Mouse (Mus musculus): Measurements from ENCODE around the gene Sp6.

Gene Sp6

GRCm38 (mm10) chr11:97065538-97066295 is 52.5 kb downstream of the Sp6 start:
- DNase-seq, result no peak

- no peak for DNase-seq
Measured at GRCm38 (mm10) chr11:97066656-97067360, 53.6 kb downstream of the Sp6 start.

GRCm38 (mm10) chr11:97069333-97069732 is 56.1 kb downstream of the Sp6 start:
- no peak for DNase-seq

GRCm38 (mm10) chr11:97069770-97070169 is 56.6 kb downstream of the Sp6 start:
- DNase-seq, result no peak

- no peak for DNase-seq
Measured at GRCm38 (mm10) chr11:97071129-97071528, 57.9 kb downstream of the Sp6 start.

- peak in 1 of 2 experiments; percentile 52 for DNase-seq
Measured at GRCm38 (mm10) chr11:97072533-97072932, 59.3 kb downstream of the Sp6 start.

GRCm38 (mm10) chr11:97074235-97074634 is 61.0 kb downstream of the Sp6 start:
- no peak for DNase-seq

Measured in cerebellum, adult 18-20 months (tissue).